Mouse (Mus musculus) monocyte, adult 5-6 weeks (primary cell): Measurements from ENCODE around the gene Ltbp1. TPM values are rescaled to one million over a fixed set of nuclear protein-coding genes. Genes with fewer than 3 reads are reported as not detected.
A peak's percentile ranks its signal among the peaks of the same experiment; 100 is the strongest.
"Not testable (repeated sequence)": the region's sequence is repeated elsewhere in the genome, so short reads cannot be mapped to it uniquely, and the experiment has no call there.

Experiments
- ATAC-seq: fragments of 153-309, 156-312 bp; replicated peaks from 2 replicates; pipeline ENCODE4 v1.8.0; 2017; ENCODE audit warnings: mild to moderate bottlenecking; ENCODE audit not compliant: low TSS enrichment, insufficient number of reproducible peaks, severe bottlenecking, poor library complexity, low FRiP score
- total RNA-seq: library from RNA; stranded (forward); fragments of 200-1000, 200-491, 200-594 nt; gene quantifications from 3 replicates; pipeline ENCODE4 v1.2.3, GENCODE M21; 2017

The Ltbp1 gene
- total RNA-seq, 1 experiment from 2014 or later, result 1.0 TPM

DNA sequence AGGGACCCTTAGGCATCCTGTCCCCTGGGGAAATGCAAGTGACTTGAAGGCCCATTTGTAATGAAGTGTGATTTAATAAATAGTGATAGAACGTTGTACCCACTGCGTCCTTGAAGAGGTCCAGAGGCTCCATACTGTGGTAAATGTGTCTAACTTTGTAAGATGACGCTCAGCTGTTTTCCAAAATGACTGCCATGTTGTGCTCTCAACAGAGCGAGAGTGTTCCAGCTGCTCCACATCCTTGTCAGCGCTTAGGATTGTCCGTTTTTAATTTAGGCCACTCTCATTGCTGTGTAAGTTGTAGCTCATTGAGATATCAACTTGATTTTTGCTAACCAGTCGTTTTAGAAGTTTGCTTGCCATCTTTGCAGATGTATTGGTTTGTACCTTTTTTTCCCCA, 91.4 kb downstream of the Ltbp1 start:
- no peak for ATAC-seq

DNA sequence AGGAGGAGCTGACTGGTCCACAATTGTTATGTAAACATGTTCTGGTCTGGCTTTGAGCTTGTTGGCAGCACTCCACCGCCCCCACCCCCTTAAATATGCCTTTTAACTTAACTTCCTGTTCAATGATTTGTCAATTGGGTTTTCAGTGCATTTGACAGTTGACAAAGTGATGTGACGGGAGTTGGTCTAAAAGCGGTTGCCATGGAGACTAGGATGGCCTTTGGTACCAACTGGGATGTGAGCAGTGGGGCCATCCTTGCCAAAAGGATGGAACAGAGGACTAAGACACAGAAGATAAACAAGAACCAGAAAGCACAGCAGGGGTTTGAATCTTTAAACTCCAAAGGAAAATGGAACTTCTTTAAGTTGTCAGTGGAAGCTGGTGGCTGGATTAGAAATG, 92.0 kb downstream of the Ltbp1 start:
- no peak for ATAC-seq

DNA sequence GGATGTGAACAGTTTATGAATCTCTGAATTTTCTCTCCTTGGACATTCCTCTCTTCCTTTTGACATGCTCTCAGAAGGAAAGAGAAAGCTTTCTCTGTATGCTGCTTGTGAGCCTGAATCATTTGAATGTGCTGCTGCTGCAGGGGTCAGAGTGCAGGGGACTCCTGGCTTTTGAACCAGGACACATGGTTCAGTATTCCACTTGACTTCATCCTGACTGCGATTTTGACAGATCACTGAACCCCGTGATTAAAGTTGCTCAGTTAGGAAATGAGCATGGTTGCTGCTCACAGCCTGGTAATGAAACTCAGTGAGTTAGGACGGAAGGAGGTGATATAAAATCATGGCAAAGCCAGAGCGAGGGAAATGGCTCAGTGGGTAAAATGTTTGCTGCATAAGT, 95.8 kb downstream of the Ltbp1 start:
- ATAC-seq, result no peak

DNA sequence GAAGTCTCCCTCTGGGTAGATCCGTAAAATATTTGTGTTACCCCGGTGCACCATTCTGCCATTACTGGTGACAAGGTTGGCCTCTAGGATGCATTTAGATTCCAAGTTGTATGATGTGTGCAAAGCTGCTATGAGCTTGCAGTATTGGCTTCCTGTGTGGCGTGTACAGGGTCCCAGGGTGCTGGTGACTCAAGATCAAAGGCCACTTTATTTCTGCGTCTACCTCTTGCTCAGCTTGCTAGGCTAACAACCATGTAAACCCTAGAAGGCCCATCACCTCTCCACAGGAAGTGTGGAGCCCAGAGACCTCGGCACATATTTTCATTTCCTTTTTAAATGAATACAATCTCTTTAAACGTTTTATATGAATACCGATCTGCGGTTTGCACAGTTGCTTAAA, 96.6 kb downstream of the Ltbp1 start:
- no peak for ATAC-seq

DNA sequence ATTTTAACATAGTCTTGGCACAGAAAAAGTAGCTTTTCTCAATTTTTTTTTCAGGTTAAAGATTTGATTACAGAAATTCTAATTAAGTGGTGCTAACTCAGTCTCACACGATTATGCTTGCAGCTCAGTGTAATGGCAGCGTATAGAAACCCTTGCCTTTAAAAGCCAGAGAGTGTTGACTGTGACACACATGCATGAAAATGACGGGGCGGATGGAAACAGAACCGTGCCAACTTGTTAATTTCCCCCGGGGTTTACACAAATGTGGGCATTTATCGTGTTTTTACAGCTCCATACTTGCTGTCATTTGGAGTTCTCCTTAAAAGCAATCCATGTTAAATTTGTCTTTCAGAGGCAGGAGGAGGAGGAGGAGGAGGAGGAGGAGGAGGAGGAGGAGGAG, 102.0 kb downstream of the Ltbp1 start:
- ATAC-seq, result no peak

DNA sequence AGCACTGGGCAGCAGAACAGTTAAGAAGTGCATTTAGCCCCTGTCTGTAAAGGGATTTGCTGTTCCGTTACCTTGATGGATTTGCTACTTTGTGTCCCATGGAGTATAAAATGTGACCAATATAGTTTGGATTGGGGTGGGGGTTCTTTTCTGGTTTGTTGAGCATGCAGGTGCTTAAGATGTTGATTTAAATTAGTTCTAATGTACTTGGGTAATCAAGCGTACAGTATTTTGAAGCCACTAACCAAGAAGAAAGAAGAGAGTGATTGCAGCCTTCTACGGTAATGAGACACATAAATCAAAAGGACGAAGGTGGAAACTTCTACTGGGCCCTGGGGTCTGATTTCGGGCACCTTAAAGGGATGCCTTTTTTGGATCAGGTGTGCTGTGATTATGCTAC, 102.5 kb downstream of the Ltbp1 start:
- no peak for ATAC-seq

DNA sequence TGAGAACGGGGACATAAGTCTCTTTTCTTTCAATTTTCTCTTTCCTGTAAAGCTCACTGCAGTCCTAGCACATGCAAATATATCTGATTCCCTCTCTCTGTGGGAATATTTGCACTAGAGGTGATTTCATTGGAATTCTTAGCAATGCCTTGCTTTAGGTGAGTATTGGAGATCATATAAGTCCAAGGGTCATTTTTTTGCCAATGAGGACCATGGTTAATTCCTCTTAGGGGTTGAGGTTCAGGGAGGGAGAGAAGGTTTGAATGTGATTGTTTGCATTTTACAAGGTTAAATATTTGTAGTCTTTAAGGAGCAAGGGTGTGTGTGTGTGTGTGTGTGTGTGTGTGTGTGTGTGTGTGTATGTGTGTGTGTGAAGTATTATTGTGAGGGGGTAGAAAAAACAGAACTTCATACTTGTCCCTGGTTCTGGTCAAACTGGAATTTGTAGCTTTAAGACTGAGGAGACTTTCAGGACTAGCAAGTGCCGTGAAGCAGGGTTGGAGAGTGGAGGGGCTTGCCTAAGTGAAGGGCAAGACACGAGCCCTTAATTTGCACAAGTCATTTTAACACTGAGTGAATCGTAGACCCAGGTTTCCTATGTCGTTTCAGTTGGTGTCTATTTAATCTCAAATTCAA, 103.8 kb downstream of the Ltbp1 start:
- ATAC-seq, result no peak

DNA sequence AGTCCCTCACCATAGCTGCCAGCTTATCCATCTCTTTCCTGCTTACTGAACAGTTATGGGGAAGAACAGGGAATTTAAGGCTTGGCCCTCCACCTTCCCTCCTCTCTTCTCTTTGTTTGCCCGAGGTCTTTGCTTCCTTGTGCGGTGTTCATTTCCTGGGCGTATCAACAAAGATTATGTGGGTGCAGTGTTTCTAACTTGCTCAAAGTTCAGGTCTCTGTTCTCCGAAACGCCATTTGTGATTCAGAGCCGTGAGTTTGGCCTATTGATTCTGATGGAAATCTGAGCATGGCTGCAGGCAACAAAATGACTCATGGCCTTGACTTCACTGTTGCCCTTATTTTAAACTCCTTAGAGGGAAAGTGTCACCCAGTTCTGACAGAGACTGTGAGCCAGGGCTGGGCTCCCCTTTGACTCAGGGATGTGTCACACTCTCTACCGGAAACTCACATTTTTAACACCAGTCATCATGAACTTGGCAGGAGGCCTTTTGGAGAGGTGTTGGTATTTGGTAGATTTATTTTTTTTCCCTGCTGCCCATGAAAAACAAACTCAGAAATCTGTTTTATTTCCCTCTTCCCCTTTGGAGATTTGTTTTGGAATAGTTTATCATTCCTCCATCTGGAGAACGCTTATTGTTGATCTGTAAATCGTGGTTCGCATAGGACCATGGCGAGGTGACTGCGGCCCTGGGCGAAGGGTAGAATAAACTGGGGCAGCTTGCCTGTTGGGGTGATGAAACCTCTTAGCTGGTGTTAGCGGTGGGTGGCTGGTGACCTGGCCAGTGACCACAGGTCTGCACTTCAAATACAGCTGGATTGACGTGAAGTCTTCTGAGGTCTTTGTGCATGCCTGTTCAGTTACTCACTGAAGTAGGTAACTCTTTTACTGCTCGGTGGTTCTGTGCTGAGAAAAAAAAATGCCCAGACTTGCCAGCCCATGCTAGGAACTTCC, 105.2 kb downstream of the Ltbp1 start:
- no peak for ATAC-seq

DNA sequence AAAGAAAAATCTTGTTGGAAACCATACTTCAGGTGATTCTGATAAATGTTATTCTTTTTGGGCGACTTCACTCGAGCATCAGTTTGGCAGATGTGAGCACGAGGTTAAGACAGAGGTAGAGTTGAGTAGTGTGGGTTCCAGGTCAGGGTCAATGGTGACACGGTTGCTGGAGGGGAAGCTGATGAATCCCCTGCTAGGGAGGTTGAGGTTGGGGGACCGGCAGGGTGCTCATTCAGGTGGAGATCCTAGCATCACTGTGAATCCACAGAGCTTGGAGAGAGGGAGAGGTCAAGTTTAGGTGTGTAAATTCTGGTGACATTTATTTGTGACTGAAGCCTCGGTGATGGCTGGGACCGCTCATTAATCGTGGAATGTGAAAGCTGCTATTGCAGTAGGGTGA, 110.2 kb downstream of the Ltbp1 start:
- no peak for ATAC-seq

DNA sequence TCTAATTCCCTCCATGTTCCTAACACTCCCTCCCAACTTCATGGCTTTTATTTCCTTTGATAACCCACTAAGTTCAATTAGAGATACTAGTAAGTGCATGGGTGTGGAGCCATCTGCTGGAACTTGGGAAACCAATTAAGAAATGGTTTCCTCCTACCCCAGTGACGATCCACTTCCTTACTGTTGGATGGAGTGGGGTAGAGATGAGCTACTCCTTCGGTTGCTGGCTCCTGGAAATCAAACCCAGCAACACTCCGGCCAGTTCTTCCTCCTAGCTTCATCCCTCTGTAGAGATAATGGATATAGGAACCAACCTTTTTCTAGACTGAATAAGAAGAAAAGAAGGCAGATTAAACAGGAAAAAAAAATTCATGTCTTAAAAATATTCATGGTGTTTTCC, 113.5 kb downstream of the Ltbp1 start:
- no peak for ATAC-seq

DNA sequence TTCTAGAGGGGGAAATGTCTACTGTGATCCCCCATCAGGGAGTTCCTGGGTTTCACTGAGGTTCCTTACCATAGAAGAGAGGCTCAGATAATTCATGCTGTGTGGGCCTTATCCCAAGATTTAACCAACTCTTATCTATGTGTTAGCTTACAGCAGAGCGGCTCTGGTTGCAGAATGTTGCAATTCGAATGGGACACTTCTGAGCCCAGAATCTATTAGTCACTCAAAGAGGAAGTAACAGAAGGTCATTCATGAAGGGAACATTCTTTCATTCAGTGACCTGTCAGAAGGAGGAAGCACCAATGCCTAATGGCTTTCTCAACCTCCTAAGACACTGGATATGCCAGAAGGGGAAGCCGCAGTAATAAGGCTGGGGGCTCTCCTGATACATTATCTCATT, 114.1 kb downstream of the Ltbp1 start:
- peak; percentile 97 for ATAC-seq

DNA sequence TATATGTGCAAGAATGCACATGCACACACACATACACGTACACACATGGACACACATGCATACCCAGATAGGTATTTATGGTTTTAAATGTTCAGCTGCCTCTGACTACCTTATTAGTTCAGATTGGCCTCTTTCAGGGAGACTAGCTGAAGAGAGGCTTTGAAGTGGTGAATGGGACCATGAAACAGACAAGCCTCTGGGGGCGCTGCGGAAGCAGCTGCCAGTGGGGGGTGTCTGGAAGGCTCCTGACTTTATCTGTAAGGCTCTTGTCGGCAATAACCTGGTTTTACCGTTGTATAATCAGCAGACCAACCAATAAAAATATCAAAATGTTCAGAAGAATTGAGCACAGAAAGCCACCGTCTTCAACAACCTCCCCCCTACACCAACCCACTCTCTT, 114.7 kb downstream of the Ltbp1 start:
- ATAC-seq, result no peak

DNA sequence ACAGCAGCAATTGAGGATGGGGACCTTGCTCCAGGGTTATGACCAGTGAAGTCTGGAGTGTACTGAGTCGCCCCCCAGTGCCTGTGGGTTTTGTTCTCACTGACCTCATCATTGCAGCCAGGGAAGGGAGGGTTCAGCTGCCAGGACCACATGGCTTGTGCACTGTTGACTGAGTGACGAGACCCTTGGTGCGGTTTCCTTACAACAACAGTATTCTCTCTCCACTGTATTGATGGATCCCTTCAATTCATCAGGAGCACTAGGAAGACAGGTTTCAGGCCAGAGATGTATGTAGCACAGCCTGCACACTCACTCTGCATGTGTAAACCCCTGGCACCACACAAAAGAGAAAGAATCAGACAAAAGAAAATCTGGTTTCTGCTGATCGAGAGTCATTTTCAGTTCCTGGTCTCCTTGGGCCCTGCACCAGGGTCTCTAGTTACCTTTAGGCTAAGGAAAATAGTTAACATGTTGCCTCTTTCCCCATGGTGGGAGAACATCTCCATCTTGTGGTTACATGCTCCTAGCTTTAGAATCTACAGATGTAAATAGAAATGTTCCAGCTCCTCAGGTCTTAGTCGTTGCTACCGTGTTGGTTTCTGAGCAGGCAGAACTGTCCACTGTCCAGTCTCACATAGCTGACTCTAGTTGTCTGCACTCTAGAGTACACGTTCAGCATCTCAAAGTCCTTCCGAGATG, 117.4 kb downstream of the Ltbp1 start:
- ATAC-seq, result no peak

DNA sequence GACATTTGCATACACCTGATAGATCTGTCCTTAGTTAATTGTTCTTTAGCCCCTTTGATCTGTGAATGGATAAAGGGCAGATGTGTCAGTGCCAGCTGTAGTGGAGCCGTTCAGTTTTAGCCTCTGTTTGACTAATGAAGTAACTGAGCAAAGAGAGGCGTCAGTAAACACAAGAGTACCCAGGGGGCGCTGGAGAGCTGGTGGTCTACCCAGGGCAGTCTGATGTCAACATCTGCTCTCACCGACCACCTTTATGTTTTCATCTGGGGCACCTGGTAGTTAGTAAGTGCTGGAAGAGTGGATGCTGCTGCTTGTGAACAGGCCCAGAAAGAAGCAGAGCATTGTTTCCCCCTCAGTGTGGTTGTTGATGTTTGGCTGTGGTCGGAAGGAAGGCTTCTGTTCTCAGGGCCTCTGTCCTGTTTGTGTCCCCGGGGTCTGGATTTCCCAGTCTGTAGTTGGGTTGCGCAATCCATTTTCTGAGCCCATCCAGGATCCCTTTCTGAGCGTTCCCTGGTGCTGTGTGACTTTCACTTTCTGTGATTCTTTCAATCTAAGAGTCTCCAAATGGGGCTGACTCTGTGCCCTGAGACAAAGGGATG, 123.1 kb downstream of the Ltbp1 start:
- ATAC-seq, result 0 out of 2 replicates have a peak, but pooled peaks have one; percentile 50

DNA sequence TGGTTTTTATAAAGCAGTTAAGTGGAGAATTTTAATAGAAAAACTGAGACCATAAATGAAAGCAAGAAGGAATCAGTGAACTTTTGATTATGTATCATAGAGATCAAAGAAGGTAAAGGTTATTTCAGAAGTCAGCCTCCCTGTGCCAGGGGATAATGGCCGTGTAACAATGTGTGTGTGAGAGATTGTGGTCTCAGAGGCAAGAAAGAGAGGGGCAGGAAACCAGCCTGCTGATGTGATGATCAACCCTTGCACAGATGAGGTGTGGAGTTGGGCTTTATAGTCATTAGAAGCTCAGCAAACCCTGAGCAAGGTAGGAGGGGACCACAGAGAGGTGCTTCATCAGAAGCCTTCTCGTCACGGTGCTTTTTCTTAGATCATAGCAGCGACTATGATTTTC, 128.6 kb downstream of the Ltbp1 start:
- ATAC-seq, result no peak

DNA sequence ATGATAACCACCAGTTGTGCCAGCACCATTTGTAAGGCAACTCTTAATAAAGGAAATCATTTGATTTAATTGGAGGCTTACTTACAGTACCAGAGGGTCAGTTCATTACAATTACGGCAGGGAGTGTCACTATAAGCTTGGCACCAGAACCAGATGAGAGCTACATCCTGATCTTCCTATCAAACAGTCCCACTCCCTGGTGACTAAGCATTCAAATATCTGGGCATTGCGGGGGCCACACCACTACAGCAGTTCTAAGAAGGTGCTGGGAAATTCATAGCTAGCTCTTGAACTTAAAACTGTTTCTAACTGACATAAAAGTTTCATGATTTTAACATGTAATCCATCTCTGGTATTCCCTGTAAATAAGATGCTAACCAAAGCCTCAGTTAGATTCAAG, 134.4 kb downstream of the Ltbp1 start:
- no peak for ATAC-seq

DNA sequence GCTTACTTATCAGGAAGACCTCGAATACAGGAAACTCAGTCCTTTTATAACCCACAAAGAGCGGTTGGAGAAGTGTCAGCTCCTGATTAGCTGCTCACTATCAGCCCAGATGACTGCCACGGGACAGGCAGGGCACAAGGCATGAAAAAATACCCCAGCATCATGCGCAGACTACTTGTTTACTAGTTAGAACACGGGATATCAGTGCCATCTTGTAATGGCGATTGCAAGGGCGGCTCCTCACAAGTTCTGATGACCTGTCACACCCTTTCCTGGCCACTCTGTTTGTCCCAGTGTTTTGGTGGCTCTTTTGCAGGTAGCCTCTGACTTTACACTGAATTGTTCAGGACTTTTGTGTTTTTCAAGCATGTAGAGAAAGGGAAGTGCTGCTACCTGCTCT, 137.5 kb downstream of the Ltbp1 start:
- ATAC-seq, result not testable (repeated sequence)

DNA sequence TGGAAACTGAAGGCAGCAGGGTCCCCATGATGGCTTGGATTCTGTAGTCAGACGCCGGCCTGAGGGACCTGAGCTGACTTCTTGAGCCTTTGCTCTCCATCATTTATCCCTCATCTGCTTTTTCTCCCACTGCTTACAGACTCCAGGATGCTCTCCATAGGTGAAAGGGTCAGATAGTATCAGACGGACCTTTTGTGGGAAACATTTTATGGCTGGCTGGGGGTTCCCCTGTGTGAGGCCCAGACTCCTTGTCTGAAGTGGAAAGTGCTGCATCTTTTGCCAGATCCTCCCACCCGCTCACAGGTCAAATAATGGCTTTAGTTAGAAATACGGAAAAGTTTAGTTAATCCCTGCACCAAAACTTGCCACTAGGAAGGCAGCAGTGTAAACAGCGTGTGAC, 138.6 kb downstream of the Ltbp1 start:
- ATAC-seq, result no peak

DNA sequence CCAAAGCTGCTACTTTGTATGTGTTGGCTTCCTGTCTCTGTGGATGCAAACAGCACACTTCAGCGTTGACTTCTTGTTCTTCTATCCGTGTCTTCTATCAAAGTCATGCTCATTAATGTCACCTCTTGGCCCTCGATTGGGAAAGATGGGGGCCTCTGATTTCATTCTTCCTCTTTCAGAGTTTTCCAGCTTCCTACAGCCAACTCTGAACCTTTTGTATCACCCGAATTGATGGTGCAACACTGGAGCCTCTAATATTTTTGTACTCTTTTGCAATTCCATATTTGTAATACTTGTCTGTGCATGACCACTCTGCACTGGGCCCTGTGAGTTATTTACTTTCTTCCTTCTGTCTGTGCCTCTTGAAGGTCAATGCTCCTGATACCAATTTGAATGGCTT, 141.8 kb downstream of the Ltbp1 start:
- ATAC-seq, result peak; percentile 86
